Mouse (Mus musculus) cortical plate, adult 2 months (tissue): ENCODE data around the gene Wnt11. TPM values are rescaled to one million over a fixed set of nuclear protein-coding genes. Genes with fewer than 3 reads are reported as not detected.

Experiments used
- H3K27ac ChIP-seq: fragments of 200-500 bp; 2 replicates; pipeline ENCODE4 v1.5.1; 2012; ENCODE audit warnings: low read length, control low read depth, inconsistent platforms; ENCODE audit not compliant: insufficient read depth
- H3K4me1 ChIP-seq: fragments of 200-500 bp; 2 replicates; pipeline ENCODE4 v1.6.1; 2011; ENCODE audit warnings: low read length; ENCODE audit not compliant: control insufficient read depth, insufficient read depth
- H3K4me3 ChIP-seq: fragments of 200-500 bp; 2 replicates; pipeline ENCODE4 v1.5.1; 2011; ENCODE audit warnings: mild to moderate bottlenecking, low read length, control low read depth; ENCODE audit not compliant: insufficient read depth
- CTCF ChIP-seq: fragments of 200-500 bp; IDR thresholded peaks from 2 replicates; pipeline ENCODE4 v1.5.1; 2011; ENCODE audit warnings: mild to moderate bottlenecking, control low read depth, low read length; ENCODE audit not compliant: insufficient read depth; ENCODE audit errors: extremely low read depth
- POLR2A ChIP-seq: fragments of 200-500 bp; IDR thresholded peaks from 2 replicates; pipeline ENCODE4 v1.6.1; 2011; ENCODE audit warnings: mild to moderate bottlenecking, low read length, control low read depth; ENCODE audit not compliant: insufficient read depth; ENCODE audit errors: extremely low read depth
- polyA plus RNA-seq: library from polyadenylated mRNA; depleted of rRNA; stranded (reverse); fragments of >200 nt; gene quantifications from 2 replicates; pipeline ENCODE4 v1.2.3, GENCODE M21; 2012; rRNA removed

Wnt11 gene
- 0.69 and 0.78 TPM in 2 replicates for polyA plus RNA-seq

DNA sequence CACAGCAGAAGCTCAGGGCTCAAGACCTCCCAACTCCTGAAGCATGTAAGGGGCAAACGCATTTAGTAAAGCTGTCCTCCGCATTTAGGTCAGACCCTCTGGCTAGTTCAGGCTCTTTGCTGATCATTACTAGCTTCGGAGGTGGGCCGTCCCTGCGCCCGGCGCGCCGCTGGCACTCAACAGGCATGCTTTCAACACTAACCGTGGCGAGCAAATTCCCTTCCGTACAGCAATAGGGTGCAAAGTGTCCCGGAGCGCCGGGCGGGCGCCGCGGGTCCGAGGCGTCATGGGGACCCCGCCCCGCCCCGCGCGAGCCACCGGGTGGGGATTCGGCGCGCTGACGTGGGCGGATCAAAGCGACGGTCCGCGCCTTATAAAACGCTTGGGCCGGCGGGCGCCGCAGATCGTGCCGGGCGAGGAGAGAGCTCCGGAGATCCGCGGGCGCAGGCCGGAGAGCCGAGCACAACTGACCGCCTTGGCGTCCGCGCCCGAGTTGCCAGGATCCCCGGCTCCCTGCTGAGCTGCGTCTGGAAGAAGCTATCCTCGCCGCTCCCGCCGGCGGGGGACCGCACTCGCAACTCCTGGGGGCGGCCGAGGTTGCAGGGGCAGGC is at the start of gene Wnt11:
Gene Wnt11 (plus strand): TSS at position 402 of the 611 bp plus-strand sequence.
- H3K4me1 ChIP-seq: peaks cover 1% of the 10 kb centered on the region; the same call in 1 of the 2 replicates
- TF ChIP-seq CTCF: no peak

DNA sequence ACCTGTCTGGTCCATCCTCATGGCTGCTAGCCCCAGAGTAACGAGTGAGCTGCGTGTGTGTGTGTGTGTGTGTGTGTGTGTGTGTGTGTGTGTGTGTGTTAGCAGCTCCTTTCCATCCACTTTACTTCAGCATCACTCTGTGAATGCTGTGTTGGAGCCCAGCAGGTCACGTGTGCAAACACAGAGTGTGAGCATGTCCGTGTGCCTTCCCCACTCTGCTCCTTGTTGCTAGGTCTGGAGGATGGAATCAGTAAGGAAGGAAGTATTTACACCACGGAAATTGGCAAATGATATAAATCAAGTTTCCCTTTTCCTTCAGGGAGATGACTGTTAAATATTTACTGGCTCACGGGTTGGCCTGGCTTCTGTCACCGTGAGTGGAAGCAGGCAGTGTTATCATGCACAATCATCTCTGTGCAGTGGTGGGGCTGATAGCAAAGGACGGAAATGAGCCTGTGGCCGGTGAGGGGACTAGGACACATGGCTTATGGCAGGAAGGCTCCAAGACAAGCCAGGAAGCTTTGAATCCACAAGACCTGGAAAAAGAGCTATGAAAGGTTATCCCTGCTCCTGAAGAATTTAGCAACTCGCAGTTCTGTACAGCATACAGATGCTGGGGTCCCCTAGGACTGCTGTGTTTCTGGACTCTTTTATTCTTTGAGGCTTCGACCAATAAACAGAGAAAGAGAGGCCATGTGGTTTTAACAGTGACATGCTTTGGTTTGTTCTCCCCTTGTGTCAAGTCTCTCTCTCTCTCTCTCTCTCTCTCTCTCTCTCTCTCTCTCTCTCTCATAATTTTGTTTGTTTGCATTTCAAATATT is 47.9 kb upstream of the Wnt11 start:
- no peak overlapping the region for H3K4me3 ChIP-seq
- TF ChIP-seq POLR2A: no peak
- TF ChIP-seq CTCF: no peak
- H3K4me1 ChIP-seq: no peaks in the 10 kb centered on the region
- no peak overlapping the region for H3K27ac ChIP-seq

More for the DNA sequence above, at the start of gene Wnt11:
- no peak within 1 kb of the TSS for H3K27ac ChIP-seq
- H3K4me3 ChIP-seq: peak within 1 kb of the TSS; percentile 23

GRCm38 (mm10) chr7:98788721-98789120 is 46.2 kb upstream of the Wnt11 start:
- Histone ChIP-seq H3K4me1 (no peaks in the 10 kb centered on the region), H3K27ac (no peak overlapping the region), H3K4me3 (no peak overlapping the region)
- no peak for TF ChIP-seq POLR2A
- TF ChIP-seq CTCF: no peak

- no peak overlapping the region for H3K4me3 ChIP-seq
- no peaks in the 10 kb centered on the region for H3K4me1 ChIP-seq
- no peak overlapping the region for H3K27ac ChIP-seq
- TF ChIP-seq POLR2A (no peak), CTCF (no peak)
Observed at GRCm38 (mm10) chr7:98789121-98789520, 45.8 kb upstream of the Wnt11 start.

GRCm38 (mm10) chr7:98791864-98792263 is 43.0 kb upstream of the Wnt11 start:
- TF ChIP-seq POLR2A (no peak), CTCF (no peak)

DNA sequence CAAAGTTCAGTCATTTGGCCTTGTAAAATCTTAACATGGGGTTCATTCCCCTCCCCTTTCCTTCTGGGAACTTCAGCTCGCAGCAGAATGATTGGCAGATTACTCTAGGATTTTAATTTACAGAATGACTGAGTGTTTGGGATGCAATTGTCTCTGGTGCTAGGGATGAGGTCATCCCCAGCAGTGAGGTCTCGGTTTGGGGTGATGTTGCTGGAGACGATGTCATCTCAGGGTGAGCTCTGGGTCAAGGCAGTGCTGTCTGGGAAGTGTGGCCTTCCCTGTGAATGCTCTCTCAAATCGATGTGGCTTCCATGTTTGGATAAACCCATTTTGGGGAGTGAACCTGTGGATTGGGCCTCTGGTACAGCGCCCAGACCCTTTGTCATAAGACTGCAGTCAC is 41.1 kb upstream of the Wnt11 start:
- Histone ChIP-seq H3K27ac (no peak overlapping the region), H3K4me1 (no peaks in the 10 kb centered on the region), H3K4me3 (no peak overlapping the region)
- no peak for TF ChIP-seq CTCF
- TF ChIP-seq POLR2A: no peak

More at GRCm38 (mm10) chr7:98791864-98792263, 43.0 kb upstream of the Wnt11 start:
- no peaks in the 10 kb centered on the region for H3K4me1 ChIP-seq
- no peak overlapping the region for H3K4me3 ChIP-seq
- H3K27ac ChIP-seq: no peak overlapping the region

GRCm38 (mm10) chr7:98794444-98794843 is 40.5 kb upstream of the Wnt11 start:
- Histone ChIP-seq H3K27ac (no peak overlapping the region), H3K4me1 (no peaks in the 10 kb centered on the region), H3K4me3 (no peak overlapping the region)
- TF ChIP-seq CTCF: no peak
- no peak for TF ChIP-seq POLR2A

GRCm38 (mm10) chr7:98795637-98796036 is 39.3 kb upstream of the Wnt11 start:
- Histone ChIP-seq H3K4me3 (no peak overlapping the region), H3K27ac (no peak overlapping the region), H3K4me1 (no peaks in the 10 kb centered on the region)
- TF ChIP-seq POLR2A (no peak), CTCF (no peak)

- Histone ChIP-seq H3K4me3 (no peak overlapping the region), H3K27ac (no peak overlapping the region), H3K4me1 (no peaks in the 10 kb centered on the region)
- TF ChIP-seq POLR2A (no peak), CTCF (no peak)
Observed at GRCm38 (mm10) chr7:98797347-98798133, 37.4 kb upstream of the Wnt11 start.
